Mouse (Mus musculus) layer of hippocampus, adult 11-12 months (tissue): ENCODE data around the gene St3gal4.

ENCODE experiments used
- DNase-seq: peaks from one replicate; pipeline ENCODE4 v3.0.0; 2022; ENCODE audit warnings: low spot score

St3gal4 gene

DNA sequence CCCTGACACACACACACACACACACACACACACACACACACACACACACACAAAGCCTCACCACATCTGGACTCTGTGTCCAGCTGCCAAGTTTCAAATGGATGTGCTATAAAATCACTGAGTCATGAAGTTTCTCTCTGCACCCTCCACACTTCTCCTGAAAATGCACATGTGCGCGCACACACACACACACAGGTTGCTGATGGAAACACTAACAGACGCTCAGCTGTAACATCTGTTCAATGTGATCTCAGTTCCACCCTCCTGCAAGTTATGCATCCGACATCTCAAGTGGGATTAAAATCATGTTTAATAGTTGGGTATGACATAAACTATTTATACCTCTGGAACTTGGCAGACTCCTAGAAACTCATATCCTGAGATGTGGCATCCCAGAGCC lies 115.0 kb downstream of the St3gal4 start:
- DNase-seq = no peak

GRCm38 (mm10) chr9:34997880-34998865 lies 120.9 kb downstream of the St3gal4 start:
- no peak for DNase-seq
